Mouse (Mus musculus) ES-CJ7 (cell line): Measurements from ENCODE around the gene Olfr1120.
"Not testable (repeated sequence)": the region's sequence is repeated elsewhere in the genome, so short reads cannot be mapped to it uniquely, and the experiment has no call there.

ENCODE experiments used
- DNase-seq: peaks from one replicate; pipeline ENCODE4 v3.0.0; 2011; ENCODE audit warnings: low read depth, low spot score

The Olfr1120 gene

GRCm38 (mm10) chr2:87354515-87354914 is at the start of gene Olfr1120:
TSS of gene Olfr1120 (plus strand) at chr2:87354815.
- no peak for DNase-seq

DNA sequence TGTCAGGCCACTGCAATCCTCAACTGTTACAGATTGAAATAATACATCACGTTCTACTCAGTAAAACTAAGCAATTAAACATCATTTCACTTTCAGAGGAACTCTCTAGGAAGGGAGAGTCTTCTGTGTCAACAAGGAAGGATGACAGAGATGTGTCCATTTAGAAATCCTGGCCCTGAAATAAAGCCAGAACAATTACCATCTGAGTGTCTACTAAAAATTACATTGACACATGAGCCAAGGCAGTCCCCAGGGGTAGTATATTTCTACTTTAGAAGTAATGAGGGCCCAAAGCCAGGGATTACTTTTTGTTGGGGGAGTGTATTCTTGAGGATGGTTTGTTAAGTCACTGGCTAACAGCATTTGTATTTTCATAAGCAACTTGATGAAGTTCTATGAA is 47.3 kb upstream of the Olfr1120 start, which contains the start of gene Olfr1118:
Gene Olfr1118 (plus strand): TSS at position 301 of the 400 bp plus-strand sequence.
- no peak for DNase-seq

DNA sequence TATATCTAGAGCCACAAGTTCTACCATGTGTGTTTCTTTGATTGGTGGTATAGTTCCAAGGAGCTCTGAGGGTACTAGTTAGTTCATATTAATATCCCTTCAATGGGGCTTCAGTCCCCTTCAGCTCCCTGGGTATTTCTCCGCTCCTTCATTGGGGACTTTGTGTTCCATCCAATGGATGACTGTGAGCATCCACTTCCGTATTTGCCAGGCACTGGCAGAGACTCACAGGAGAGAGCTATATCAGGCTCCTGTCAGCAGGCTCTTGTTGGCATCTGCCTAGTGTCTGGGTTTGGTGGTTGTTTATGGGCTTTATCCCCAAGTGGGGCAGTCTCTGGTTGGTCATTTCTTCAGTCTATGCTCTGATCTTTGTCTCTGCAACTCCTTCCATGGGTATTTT is 5.5 kb downstream of the Olfr1120 start:
- not testable (repeated sequence) for DNase-seq

DNA sequence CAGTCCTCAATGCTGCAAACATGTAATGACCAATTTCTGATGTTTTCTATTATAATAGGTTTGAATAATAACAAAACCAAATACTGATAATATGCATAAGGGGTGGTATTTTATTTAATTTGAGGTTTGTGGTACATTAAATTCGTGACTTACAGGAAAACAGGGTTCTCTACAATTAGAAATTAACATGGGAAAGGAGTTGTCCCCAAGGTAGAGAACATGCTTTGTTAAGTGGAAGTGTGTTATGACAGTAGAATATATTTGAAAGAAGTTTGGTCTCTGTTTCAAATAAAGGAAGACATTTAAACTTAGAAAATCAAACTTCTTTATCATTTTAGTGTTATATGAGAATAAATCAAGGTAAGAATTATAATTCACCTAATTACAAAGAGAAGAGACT is 15.0 kb downstream of the Olfr1120 start, which contains the start of gene Olfr1121:
Gene Olfr1121 (plus strand): TSS at position 301 of the 400 bp plus-strand sequence.
- DNase-seq = no peak

- DNase-seq = no peak
Measured at GRCm38 (mm10) chr2:87371726-87372125, 17.1 kb downstream of the Olfr1120 start.

DNA sequence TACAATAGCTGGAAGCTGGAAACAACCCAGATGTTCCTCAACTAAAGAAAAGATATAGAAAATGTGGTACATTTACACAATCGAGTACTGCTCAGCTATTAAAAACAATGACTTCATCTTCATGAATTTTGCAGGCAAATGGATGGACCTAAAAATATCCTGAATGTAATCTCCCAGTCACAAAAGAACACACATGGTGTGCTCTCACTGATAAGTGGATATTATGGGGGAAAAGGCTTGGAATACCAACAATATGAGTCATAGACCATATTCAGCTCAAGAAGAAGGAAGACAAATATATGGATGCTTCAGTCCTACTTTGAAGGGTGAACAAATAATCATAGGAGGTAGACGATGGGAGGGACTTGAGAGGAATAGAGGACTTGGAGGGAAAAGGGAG is 29.3 kb downstream of the Olfr1120 start:
- no peak for DNase-seq

- DNase-seq = no peak
Measured at GRCm38 (mm10) chr2:87385549-87385948, 30.9 kb downstream of the Olfr1120 start, which contains the start of gene Olfr1122. TSS of gene Olfr1122 (plus strand) at chr2:87385849.

- DNase-seq = not testable (repeated sequence)
Measured at GRCm38 (mm10) chr2:87393605-87394004, 39.0 kb downstream of the Olfr1120 start.

DNA sequence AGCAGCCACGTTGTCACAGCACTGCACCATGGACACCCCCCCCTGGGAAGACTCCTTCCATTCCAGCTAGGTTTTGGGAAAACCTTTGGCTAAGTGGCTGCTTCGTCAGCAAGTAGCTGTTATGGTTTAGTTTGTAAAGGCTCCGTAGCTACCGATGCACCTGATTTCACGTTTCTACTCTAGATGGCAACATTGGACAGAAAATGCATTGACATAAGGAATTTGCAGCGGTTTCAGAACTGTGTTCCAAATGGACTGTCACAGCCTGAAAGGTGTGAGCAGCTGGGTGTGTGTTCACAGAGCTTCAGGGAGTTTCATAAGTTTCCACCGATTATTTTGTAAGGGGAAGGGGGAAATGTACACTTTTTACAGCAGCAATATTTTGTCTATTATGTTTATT is 40.1 kb downstream of the Olfr1120 start:
- DNase-seq = peak; percentile 39
